ENCODE assay signal across 8 mouse cellular contexts in the genomic region with DNA sequence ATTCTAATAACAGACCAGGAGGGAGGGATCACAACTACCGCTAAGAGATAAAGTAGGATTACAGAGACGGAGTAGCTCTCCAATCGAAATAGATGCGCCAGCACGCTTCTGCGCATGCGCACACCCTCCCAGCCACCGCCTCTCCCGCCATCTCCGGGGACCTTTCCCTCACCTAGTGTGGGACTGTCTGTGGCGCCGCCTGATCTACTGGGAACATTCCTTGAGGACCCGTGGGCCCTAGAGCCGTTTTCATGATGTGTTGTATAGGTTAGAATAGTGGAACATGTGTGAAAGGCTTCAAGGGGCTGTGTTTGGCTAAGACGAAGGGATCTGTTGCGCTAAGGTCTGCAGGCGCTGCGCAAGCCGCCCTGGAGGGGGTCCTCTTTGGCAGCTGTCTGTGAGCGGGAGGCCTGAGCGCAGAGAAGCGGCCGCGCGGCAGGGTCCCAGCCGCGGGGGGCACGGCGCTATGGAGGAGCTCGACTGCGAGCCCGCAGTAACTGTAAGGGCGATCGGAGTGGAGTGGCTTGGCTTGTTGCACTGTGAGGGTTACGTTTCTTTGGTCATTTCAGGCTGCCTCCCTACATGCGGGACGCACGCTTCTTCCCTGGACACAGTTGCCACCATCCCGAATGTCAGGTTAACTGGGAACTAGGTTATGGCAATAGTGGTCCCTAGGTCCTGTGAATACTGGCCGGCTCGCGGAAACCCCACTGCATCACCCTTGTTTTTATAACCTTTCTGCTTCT. TPM values are rescaled to one million over a fixed set of nuclear protein-coding genes. Genes with fewer than 3 reads are reported as not detected.
DNase-seq lines count a peak whose midpoint lies in the region; ATAC-seq and TF ChIP-seq lines count a peak whose summit lies in the region.

TSS of gene Nup85 (plus strand) at position 371 of the 746 bp plus-strand sequence.

- no peaks in the 10 kb centered on the region for H3K27me3 ChIP-seq in G1E (ENCODE audit: insufficient read depth, low read length)
- H3K27me3 ChIP-seq in forebrain, embryonic 16.5 days (replicated peaks; ENCODE audit: control insufficient read depth, insufficient read depth, low read length) = no peaks in the 10 kb centered on the region
- no peaks in the 10 kb centered on the region for H3K27me3 ChIP-seq in lung, embryonic 14.5 days (ENCODE audit: insufficient read depth, low read length)
- H3K27me3 ChIP-seq in thymus, adult 2 months (ENCODE audit: control insufficient read depth, insufficient read depth, low read length) = no peaks in the 10 kb centered on the region

- under 1% methylated on average over 42 of the region's 42 CpGs for WGBS in forebrain, embryonic 16.5 days
- 0% methylated on average over 42 of the region's 42 CpGs for WGBS in lung, embryonic 14.5 days
- WGBS in olfactory bulb, adult 2 months = under 1% methylated on average over 42 of the region's 42 CpGs
- under 1% methylated on average over 42 of the region's 42 CpGs for WGBS in thymus, adult 2 months

- H3K4me1 ChIP-seq in G1E (ENCODE audit: insufficient read depth, low read depth, low read length) = peaks cover 32% of the 10 kb centered on the region
- H3K4me1 ChIP-seq in forebrain, embryonic 16.5 days (replicated peaks; ENCODE audit: control insufficient read depth, insufficient read depth, low read length) = peaks cover 14% of the 10 kb centered on the region
- 0 out of 2 replicates have a peak, but pooled peaks cover 5% of the 10 kb centered on the region for H3K4me1 ChIP-seq in lung, embryonic 14.5 days (ENCODE audit: insufficient read depth)
- no peaks in the 10 kb centered on the region; the same call in 1 of the 2 replicates for H3K4me1 ChIP-seq in olfactory bulb, adult 2 months (ENCODE audit: control insufficient read depth, insufficient read depth, low read length)
- 0 out of 2 replicates have a peak, but pooled peaks cover 2% of the 10 kb centered on the region for H3K4me1 ChIP-seq in thymus, adult 2 months (replicated peaks; ENCODE audit: control insufficient read depth, insufficient read depth, low read length)

- H3K9me3 ChIP-seq in G1E (replicated peaks) = no peaks in the 10 kb centered on the region
- H3K9me3 ChIP-seq in forebrain, embryonic 16.5 days (ENCODE audit: control insufficient read depth, low read length) = no peaks in the 10 kb centered on the region
- no peaks in the 10 kb centered on the region for H3K9me3 ChIP-seq in lung, embryonic 14.5 days (ENCODE audit: low read depth, low read length)

- intact Hi-C loops in heart, postnatal 36 days (cut with DNase I) = loop anchor here (2.0 to 5.0 kb wide), 2 partner anchors 27 to 72 kb away; partner anchors contain the start of genes Nt5c and Sumo2

- ATAC-seq in G1E (ENCODE audit: extremely low read depth, insufficient number of reproducible peaks, low FRiP score, poor library complexity, severe bottlenecking) = peak; percentile 77
- ATAC-seq in forebrain, embryonic 16.5 days = peak; percentile 95
- peak; percentile 95 for ATAC-seq in lung, embryonic 14.5 days (ENCODE audit: insufficient read depth)

- DNase-seq in G1E (ENCODE audit: low spot score) = peak; percentile 91
- peak; percentile 96 to 98 for DNase-seq in cerebellum, adult 18-20 months
- DNase-seq in heart, postnatal 36 days = peak; percentile 98
- peak; percentile 96 to 97 for DNase-seq in layer of hippocampus, adult 2 months (ENCODE audit: low spot score in 2 of 2)
- peak; percentile 99 for DNase-seq in lung, embryonic 14.5 days
- DNase-seq in thymus, adult 2 months = peak; percentile 96

- no peak for TF ChIP-seq CTCF in G1E (IDR thresholded peaks at IDR 0.05; ENCODE audit: low read depth, low read length)
- no peak for TF ChIP-seq CTCF in layer of hippocampus, adult 2 months (conservative IDR thresholded peaks at IDR 0.05)
- no peak for TF ChIP-seq CTCF in lung, embryonic 14.5 days (IDR thresholded peaks at IDR 0.05; ENCODE audit: low read depth)
- TF ChIP-seq CTCF in olfactory bulb, adult 2 months (IDR thresholded peaks at IDR 0.05; ENCODE audit: insufficient read depth, low read depth, low read length) = no peak
- TF ChIP-seq CTCF in thymus, adult 2 months (IDR thresholded peaks at IDR 0.05; ENCODE audit: borderline replicate concordance, control insufficient read depth, extremely low read depth, insufficient read depth, low read length, poor library complexity) = no peak

- TF ChIP-seq POLR2A in olfactory bulb, adult 2 months (IDR thresholded peaks at IDR 0.05; ENCODE audit: insufficient read depth, low read depth, low read length) = peak; percentile 75
- peak; percentile 62 for TF ChIP-seq POLR2A in thymus, adult 2 months (IDR thresholded peaks at IDR 0.05; ENCODE audit: control insufficient read depth, extremely low read depth, insufficient read depth, low read length, poor library complexity)

- H3K36me3 ChIP-seq in G1E (replicated peaks) = peaks cover 39% of the 10 kb centered on the region
- H3K36me3 ChIP-seq in forebrain, embryonic 16.5 days (ENCODE audit: control insufficient read depth, insufficient read depth) = peaks cover 11% of the 10 kb centered on the region
- peaks cover 34% of the 10 kb centered on the region for H3K36me3 ChIP-seq in lung, embryonic 14.5 days (ENCODE audit: insufficient read depth)
- peaks cover 19% of the 10 kb centered on the region for H3K36me3 ChIP-seq in thymus, adult 2 months (ENCODE audit: control insufficient read depth, insufficient read depth, low read length)

- H3K27ac ChIP-seq in forebrain, embryonic 16.5 days (ENCODE audit: low read length) = peak within 1 kb of the TSS; percentile 84
- peak within 1 kb of the TSS; percentile 99 for H3K27ac ChIP-seq in layer of hippocampus, adult 2 months
- H3K27ac ChIP-seq in lung, embryonic 14.5 days (ENCODE audit: low read depth) = peak within 1 kb of the TSS; percentile 85
- H3K27ac ChIP-seq in olfactory bulb, adult 2 months (ENCODE audit: insufficient read depth, low read depth, low read length) = peak within 1 kb of the TSS; percentile 95
- H3K27ac ChIP-seq in thymus, adult 2 months (ENCODE audit: control insufficient read depth, insufficient read depth, low read length) = 0 out of 2 replicates have a peak within 1 kb of the TSS, but pooled peaks have one; percentile 33

- H3K4me3 ChIP-seq in G1E (ENCODE audit: low read depth, low read length) = peak within 1 kb of the TSS; percentile 83
- peak within 1 kb of the TSS; percentile 70 for H3K4me3 ChIP-seq in forebrain, embryonic 16.5 days (replicated peaks; ENCODE audit: low read length)
- H3K4me3 ChIP-seq in layer of hippocampus, adult 2 months = peak within 1 kb of the TSS; percentile 76
- H3K4me3 ChIP-seq in lung, embryonic 14.5 days (ENCODE audit: low read depth, low read length) = peak within 1 kb of the TSS; percentile 72
- peak within 1 kb of the TSS; percentile 82 for H3K4me3 ChIP-seq in olfactory bulb, adult 2 months (ENCODE audit: insufficient read depth, low read depth, low read length)
- H3K4me3 ChIP-seq in thymus, adult 2 months (ENCODE audit: control insufficient read depth, insufficient read depth, low read length) = peak within 1 kb of the TSS; percentile 80

- H3K9ac ChIP-seq in forebrain, embryonic 16.5 days (replicated peaks; ENCODE audit: low read depth, low read length) = peak within 1 kb of the TSS; percentile 76
- H3K9ac ChIP-seq in lung, embryonic 14.5 days = peak within 1 kb of the TSS; percentile 68

- H3K4me2 ChIP-seq in forebrain, embryonic 16.5 days (ENCODE audit: low read length) = peak within 1 kb of the TSS; percentile 97
- peak within 1 kb of the TSS; percentile 69 for H3K4me2 ChIP-seq in lung, embryonic 14.5 days

RNA-seq across cellular contexts. Expression of gene Nup85, which starts in this region (rescaled TPM):
- 78.5 and 87.7 TPM in 2 replicates for total RNA-seq in G1E (2014; fragmentation: Nextera tagmentation)
- total RNA-seq in G1E (2017) = 166 and 172 TPM in 2 replicates
- 28.2 and 57.5 TPM in 2 replicates for polyA plus RNA-seq in G1E (2012)
- polyA plus RNA-seq in forebrain, embryonic 16.5 days (2015; fragmentation: Nextera tagmentation; extraction: Ambion mirVana) = 138 and 144 TPM in 2 replicates
- total RNA-seq in heart, postnatal 36 days (2021) = 10 to 100 TPM; 23.5 to 23.8 TPM
- total RNA-seq in layer of hippocampus, adult 2 months (2021) = 10 to 100 TPM; 48.7 to 49.3 TPM
- polyA plus RNA-seq in lung, embryonic 14.5 days (2014; fragmentation: Nextera tagmentation; extraction: Ambion mirVana) = 203 and 213 TPM in 2 replicates
- polyA plus RNA-seq in olfactory bulb, adult 2 months (2012; ENCODE audit: insufficient read depth, insufficient read length, low replicate concordance, missing spikeins) = not detected in 2 replicates
- 114 and 136 TPM in 2 replicates for polyA plus RNA-seq in thymus, adult 2 months (2012; rRNA removed)

Comparison
In these comparisons a context has a peak if more than half of its experiments do, and no peak if none do; other contexts are left out.
1. Peak in every context shown above with its lines: DNase-seq, ATAC-seq, H3K4me3 ChIP-seq and H3K27ac ChIP-seq.
2. H3K27ac ChIP-seq: peak in every context shown above with its lines; median percentile 99 in layer of hippocampus, adult 2 months; 95 in olfactory bulb, adult 2 months; 85 in lung, embryonic 14.5 days; 84 in forebrain, embryonic 16.5 days; 33 in thymus, adult 2 months.